Mouse (Mus musculus): ENCODE measurements around the gene Ammecr1. TPM values are rescaled to one million over a fixed set of nuclear protein-coding genes. Genes with fewer than 3 reads are reported as not detected.

Gene Ammecr1
- total and polyA plus RNA-seq, 3 experiments: 6.2 to 37.4 (median 7.9) TPM

GRCm38 (mm10) chrX:142806126-142806525 lies 160.4 kb downstream of the Ammecr1 start:
- no peak overlapping the region for H3K4me3 ChIP-seq (ENCODE audit: low read depth, low read length)
- ATAC-seq (ENCODE audit: extremely low read depth, insufficient number of reproducible peaks, low FRiP score, poor library complexity, severe bottlenecking): no peak
- H3K9me3 ChIP-seq (replicated peaks): no peaks in the 10 kb centered on the region
- no peaks in the 10 kb centered on the region for H3K27me3 ChIP-seq (ENCODE audit: insufficient read depth, low read length)
- peaks cover 76% of the 10 kb centered on the region for H3K36me3 ChIP-seq (replicated peaks)
- no peaks in the 10 kb centered on the region; the same call in 1 of the 2 replicates for H3K4me1 ChIP-seq (ENCODE audit: insufficient read depth, low read depth, low read length)
- no peak for DNase-seq (ENCODE audit: low spot score)
- TF ChIP-seq GATA2 (IDR thresholded peaks at IDR 0.05; ENCODE audit: borderline replicate concordance, low read depth, low read length): no peak
- no peak for TF ChIP-seq CTCF (IDR thresholded peaks at IDR 0.05; ENCODE audit: low read depth, low read length)
- TF ChIP-seq GATA1 (IDR thresholded peaks at IDR 0.05; ENCODE audit: borderline replicate concordance, low read length): no peak
- no peak for TF ChIP-seq POLR2AphosphoS5 (IDR thresholded peaks at IDR 0.05; ENCODE audit: insufficient replicate concordance, low read depth, low read length)
- no peak for TF ChIP-seq TAL1 (conservative IDR thresholded peaks at IDR 0.05; ENCODE audit: low read depth, low read length)

GRCm38 (mm10) chrX:142804596-142804995 lies 161.9 kb downstream of the Ammecr1 start:
- no peaks in the 10 kb centered on the region for H3K27me3 ChIP-seq (ENCODE audit: insufficient read depth, low read length)
- H3K4me1 ChIP-seq (ENCODE audit: insufficient read depth, low read depth, low read length): no peaks in the 10 kb centered on the region; the same call in 1 of the 2 replicates
- TF ChIP-seq POLR2AphosphoS5 (IDR thresholded peaks at IDR 0.05; ENCODE audit: insufficient replicate concordance, low read depth, low read length): no peak
- no peak for TF ChIP-seq CTCF (IDR thresholded peaks at IDR 0.05; ENCODE audit: low read depth, low read length)
- TF ChIP-seq GATA2 (IDR thresholded peaks at IDR 0.05; ENCODE audit: borderline replicate concordance, low read depth, low read length): no peak
- no peak for TF ChIP-seq TAL1 (conservative IDR thresholded peaks at IDR 0.05; ENCODE audit: low read depth, low read length)
- no peak for TF ChIP-seq GATA1 (IDR thresholded peaks at IDR 0.05; ENCODE audit: borderline replicate concordance, low read length)
- DNase-seq (ENCODE audit: low spot score): no peak
- no peak overlapping the region for H3K4me3 ChIP-seq (ENCODE audit: low read depth, low read length)
- H3K9me3 ChIP-seq (replicated peaks): no peaks in the 10 kb centered on the region
- H3K36me3 ChIP-seq (replicated peaks): peaks cover 65% of the 10 kb centered on the region
- ATAC-seq (ENCODE audit: extremely low read depth, insufficient number of reproducible peaks, low FRiP score, poor library complexity, severe bottlenecking): no peak

Other genes starting within 250 kb of the Ammecr1 start
- gene Rtl9, start 132.9 kb upstream of the Ammecr1 start, total RNA-seq (2014; fragmentation: Nextera tagmentation): not detected in 2 replicates
- not detected in 2 replicates for gene Rtl9, start 132.9 kb upstream of the Ammecr1 start, total RNA-seq (2017)
- not detected in 2 replicates for gene Rtl9, start 132.9 kb upstream of the Ammecr1 start, polyA plus RNA-seq (2012)